Mouse (Mus musculus) stomach, postnatal 0 days (tissue): Measurements from ENCODE around the gene Olfr583. TPM values are rescaled to one million over a fixed set of nuclear protein-coding genes. Genes with fewer than 3 reads are reported as not detected.

Experiments
- ATAC-seq: fragments of 200-750 bp; cut with Nextera tagmentation; 2 replicates; pipeline ENCODE4 v1.8.0; 2017; ENCODE audit not compliant: low FRiP score, low TSS enrichment
- DNase-seq: peaks from one replicate; pipeline ENCODE4 v3.0.0-alpha.2; 2016; ENCODE audit warnings: low spot score
- H3K27ac ChIP-seq: fragments of 300-500 bp; sonication (generic); replicated peaks from 2 replicates; pipeline ENCODE4 v1.5.1; 2014; ENCODE audit warnings: mild to moderate bottlenecking, control low read depth
- H3K27me3 ChIP-seq: fragments of 300-500 bp; sonication (generic); 2 replicates; pipeline ENCODE4 v1.6.1; 2014; ENCODE audit warnings: low read length; ENCODE audit not compliant: control insufficient read depth, insufficient read depth
- H3K36me3 ChIP-seq: fragments of 300-500 bp; sonication (generic); 2 replicates; pipeline ENCODE4 v1.6.1; 2014; ENCODE audit warnings: low read length, mixed read lengths; ENCODE audit not compliant: control insufficient read depth, insufficient read depth
- H3K4me1 ChIP-seq: fragments of 300-500 bp; sonication (generic); replicated peaks from 2 replicates; pipeline ENCODE4 v1.6.1; 2014; ENCODE audit warnings: antibody characterized with exemption; ENCODE audit not compliant: control insufficient read depth, insufficient read depth
- H3K4me2 ChIP-seq: fragments of 300-500 bp; sonication (generic); replicated peaks from 2 replicates; pipeline ENCODE4 v1.6.1; 2014; ENCODE audit warnings: low read depth, mild to moderate bottlenecking, control low read depth, moderate library complexity
- H3K4me3 ChIP-seq: fragments of 300-500 bp; sonication (generic); 2 replicates; pipeline ENCODE4 v1.5.1; 2014; ENCODE audit warnings: low read depth, low read length, control low read depth
- H3K9ac ChIP-seq: fragments of 300-500 bp; sonication (generic); 2 replicates; pipeline ENCODE4 v1.6.1; 2014; ENCODE audit warnings: mild to moderate bottlenecking, low read length, control low read depth, mixed read lengths
- H3K9me3 ChIP-seq: fragments of 300-500 bp; sonication (generic); 2 replicates; pipeline ENCODE4 v1.6.1; 2016; ENCODE audit warnings: low read length; ENCODE audit not compliant: control insufficient read depth
- CTCF ChIP-seq: IDR thresholded peaks from 2 replicates; pipeline ENCODE4 v1.5.1; 2016; ENCODE audit warnings: antibody characterized with exemption, low read depth, mild to moderate bottlenecking, moderate library complexity
- EP300 ChIP-seq: optimal IDR thresholded peaks from 2 replicates; pipeline ENCODE3; 2016; ENCODE audit warnings: antibody characterized with exemption
- WGBS: fragments of 180-500 bp; shearing (Covaris S2); extraction: QIAGEN DNeasy Blood & Tissue Kit; methylation state at CpG from one replicate; pipeline ENCODE4 v1.1.7; 2014; 5-methylcytosine and 5-hydroxymethylcytosine counted together
- polyA plus RNA-seq: library from polyadenylated mRNA; unstranded; fragments of >200 nt; fragmentation: Nextera tagmentation; extraction: Ambion mirVana; gene quantifications from 2 replicates; pipeline ENCODE4 v1.2.1, GENCODE M21; 2015

Gene Olfr583
- not detected in 2 replicates for polyA plus RNA-seq

DNA sequence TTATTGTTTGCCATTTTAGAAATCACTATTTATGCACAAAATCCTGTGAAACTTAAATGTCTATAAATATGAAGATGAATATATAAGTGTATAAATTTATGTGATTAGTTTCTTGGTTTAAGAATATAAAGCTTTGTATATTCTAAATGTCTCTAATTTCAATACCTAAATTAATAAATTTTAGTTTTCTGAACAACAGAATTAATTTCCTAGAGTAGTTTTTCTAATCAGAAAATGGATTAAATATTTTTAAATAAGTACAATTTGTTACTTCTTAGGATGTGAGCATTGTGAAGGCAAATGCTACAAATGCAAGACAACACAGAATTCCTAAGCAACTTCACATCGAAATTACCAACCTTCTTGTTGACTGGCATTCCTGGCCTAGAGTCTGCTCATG, at the start of gene Olfr583:
Gene Olfr583 (plus strand): TSS at position 301 of the 400 bp plus-strand sequence.
- Histone ChIP-seq H3K4me1 (no peaks in the 10 kb centered on the region), H3K36me3 (no peaks in the 10 kb centered on the region), H3K27ac (no peak within 1 kb of the TSS), H3K27me3 (no peaks in the 10 kb centered on the region), H3K9ac (no peak within 1 kb of the TSS), H3K4me3 (no peak within 1 kb of the TSS), H3K9me3 (no peaks in the 10 kb centered on the region), H3K4me2 (no peak within 1 kb of the TSS)
- ATAC-seq (no peak), DNase-seq (no peak)
- 85% methylated on average over 1 of the region's 1 CpGs for WGBS
- TF ChIP-seq EP300 (no peak), CTCF (no peak)

GRCm38 (mm10) chr7:103037724-103038123, 13.4 kb upstream of the Olfr583 start, which contains the start of gene Olfr582:
TSS of gene Olfr582 (plus strand) at chr7:103038024.
- Histone ChIP-seq H3K9ac (no peak within 1 kb of the TSS), H3K4me2 (no peak within 1 kb of the TSS), H3K27ac (no peak within 1 kb of the TSS), H3K27me3 (no peaks in the 10 kb centered on the region), H3K4me3 (no peak within 1 kb of the TSS), H3K9me3 (no peaks in the 10 kb centered on the region), H3K36me3 (no peaks in the 10 kb centered on the region), H3K4me1 (no peaks in the 10 kb centered on the region)
- TF ChIP-seq EP300 (no peak), CTCF (no peak)
- ATAC-seq (no peak), DNase-seq (no peak)

DNA sequence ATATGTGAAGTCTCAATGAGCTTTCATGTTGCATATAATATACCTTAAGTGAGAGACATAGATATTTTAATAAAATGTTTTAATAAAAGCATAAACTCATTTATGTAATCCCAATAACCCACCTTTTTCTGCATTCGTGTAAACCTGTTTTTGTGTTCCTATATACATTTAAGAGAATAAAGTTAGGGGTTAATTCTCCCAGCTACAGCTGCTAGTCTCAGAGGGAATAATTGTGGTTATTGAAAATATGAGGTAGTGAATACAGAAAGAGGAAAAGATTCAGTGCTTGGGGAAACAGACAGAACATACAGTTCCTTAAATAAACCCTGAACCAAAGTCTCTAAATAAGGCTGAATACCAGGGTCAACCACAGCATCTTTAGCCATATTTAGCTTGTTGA, 30.5 kb downstream of the Olfr583 start, which contains the start of gene Olfr584:
Gene Olfr584 (plus strand): TSS at position 301 of the 400 bp plus-strand sequence.
- ATAC-seq (no peak), DNase-seq (no peak)
- 80% methylated on average over 1 of the region's 1 CpGs for WGBS
- Histone ChIP-seq H3K4me3 (no peak within 1 kb of the TSS), H3K4me1 (no peaks in the 10 kb centered on the region), H3K36me3 (no peaks in the 10 kb centered on the region), H3K9ac (no peak within 1 kb of the TSS), H3K9me3 (no peaks in the 10 kb centered on the region), H3K4me2 (no peak within 1 kb of the TSS), H3K27me3 (no peaks in the 10 kb centered on the region), H3K27ac (no peak within 1 kb of the TSS)
- TF ChIP-seq EP300: no peak
- TF ChIP-seq CTCF: no peak

DNA sequence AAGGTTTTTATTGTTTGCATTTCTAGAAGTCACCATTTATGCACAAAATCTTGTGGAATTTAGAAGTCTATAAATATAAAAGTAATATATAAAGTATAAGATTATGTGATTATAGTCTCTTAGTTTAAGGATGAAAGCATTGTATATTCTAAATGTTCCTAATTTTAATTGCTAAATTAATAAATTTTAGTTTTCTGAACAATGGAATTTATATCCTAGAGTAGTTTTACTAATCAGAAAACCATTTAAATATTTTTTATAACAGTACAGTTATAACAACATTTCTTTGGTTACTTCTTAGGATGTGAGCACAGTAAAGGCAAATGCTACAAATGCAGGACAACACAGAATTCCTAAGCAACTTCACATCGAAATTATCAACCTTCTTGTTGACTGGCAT, 46.3 kb downstream of the Olfr583 start, which contains the start of gene Olfr585:
Gene Olfr585 (plus strand): TSS at position 301 of the 400 bp plus-strand sequence.
- Histone ChIP-seq H3K4me1 (no peaks in the 10 kb centered on the region), H3K4me3 (no peak within 1 kb of the TSS), H3K27ac (no peak within 1 kb of the TSS), H3K9ac (no peak within 1 kb of the TSS), H3K9me3 (no peaks in the 10 kb centered on the region), H3K27me3 (no peaks in the 10 kb centered on the region), H3K36me3 (no peaks in the 10 kb centered on the region), H3K4me2 (no peak within 1 kb of the TSS)
- TF ChIP-seq CTCF (no peak), EP300 (no peak)
- ATAC-seq (no peak), DNase-seq (no peak)
- WGBS: 87% methylated on average over 1 of the region's 1 CpGs

Other genes with a start within 250 kb of the Olfr583 start
- not detected in 2 replicates for gene Olfr564, start 247.8 kb upstream of the Olfr583 start, polyA plus RNA-seq
- not detected in 2 replicates for gene Olfr566, start 192.5 kb upstream of the Olfr583 start, polyA plus RNA-seq
- not detected in 2 replicates for gene Olfr568, start 174.2 kb upstream of the Olfr583 start, polyA plus RNA-seq
- gene Olfr569, start 160.4 kb upstream of the Olfr583 start, polyA plus RNA-seq: not detected in 2 replicates
- not detected in 2 replicates for gene Olfr570, start 156.7 kb upstream of the Olfr583 start, polyA plus RNA-seq
- gene Olfr571, start 133.8 kb upstream of the Olfr583 start, polyA plus RNA-seq: not detected in 2 replicates
- not detected in 2 replicates for gene Olfr572, start 126.9 kb upstream of the Olfr583 start, polyA plus RNA-seq
- not detected in 2 replicates for gene Olfr573-ps1, start 108.7 kb upstream of the Olfr583 start, polyA plus RNA-seq
- gene Olfr574, start 102.8 kb upstream of the Olfr583 start, polyA plus RNA-seq: not detected in 2 replicates
- not detected in 2 replicates for gene Olfr575, start 92.5 kb upstream of the Olfr583 start, polyA plus RNA-seq
- not detected in 2 replicates for gene Olfr576, start 88.6 kb upstream of the Olfr583 start, polyA plus RNA-seq
- not detected in 2 replicates for gene Olfr577, start 75.4 kb upstream of the Olfr583 start, polyA plus RNA-seq
- gene Olfr578, start 62.0 kb upstream of the Olfr583 start, polyA plus RNA-seq: not detected in 2 replicates
- not detected in 2 replicates for gene Olfr582, start 13.3 kb upstream of the Olfr583 start, polyA plus RNA-seq
- gene Olfr584, start 30.6 kb downstream of the Olfr583 start, polyA plus RNA-seq: not detected in 2 replicates
- not detected in 2 replicates for gene Olfr585, start 46.4 kb downstream of the Olfr583 start, polyA plus RNA-seq
- 0.04 TPM in 1 of 2 replicates, not detected in the other for gene Olfr586, start 74.3 kb downstream of the Olfr583 start, polyA plus RNA-seq
- not detected in 2 replicates for gene Olfr588-ps1, start 89.6 kb downstream of the Olfr583 start, polyA plus RNA-seq
- not detected in 2 replicates for gene Olfr589, start 105.1 kb downstream of the Olfr583 start, polyA plus RNA-seq
- not detected in 2 replicates for gene Olfr591, start 127.0 kb downstream of the Olfr583 start, polyA plus RNA-seq
- 0.04 TPM in 1 of 2 replicates, not detected in the other for gene Olfr592, start 133.5 kb downstream of the Olfr583 start, polyA plus RNA-seq
- gene Olfr593, start 160.6 kb downstream of the Olfr583 start, polyA plus RNA-seq: not detected in 2 replicates
- not detected in 2 replicates for gene Olfr594, start 165.7 kb downstream of the Olfr583 start, polyA plus RNA-seq
- gene Usp17ld, start 201.2 kb downstream of the Olfr583 start, polyA plus RNA-seq: not detected in 2 replicates